Mouse (Mus musculus) natural killer cell, adult 2 months (primary cell): ENCODE measurements around the gene Rad23b.
A peak's percentile ranks its signal among the peaks of the same experiment; 100 is the strongest.
"Not testable (repeated sequence)": the region's sequence is repeated elsewhere in the genome, so short reads cannot be mapped to it uniquely, and the experiment has no call there.

Experiments used
- DNase-seq, 2 experiments: peaks; one replicate each; pipeline ENCODE4 v3.0.0; 2022; ENCODE audit warnings: low spot score in 2 of 2

Rad23b gene

GRCm38 (mm10) chr4:55349452-55350218 lies at the start of gene Rad23b:
Rad23b (plus strand) TSS chr4:55350043.
- DNase-seq = peak; percentile 100

- no peak for DNase-seq
Observed at GRCm38 (mm10) chr4:55304121-55304520, 45.7 kb upstream of the Rad23b start.

- DNase-seq = no peak
Observed at GRCm38 (mm10) chr4:55306636-55307035, 43.2 kb upstream of the Rad23b start.

GRCm38 (mm10) chr4:55316726-55317125 lies 33.1 kb upstream of the Rad23b start:
- DNase-seq = no peak

GRCm38 (mm10) chr4:55318350-55318749 lies 31.5 kb upstream of the Rad23b start:
- not testable (repeated sequence) for DNase-seq

- DNase-seq = no peak
Observed at GRCm38 (mm10) chr4:55325786-55326518, 23.9 kb upstream of the Rad23b start.

- no peak for DNase-seq
Observed at GRCm38 (mm10) chr4:55327508-55327907, 22.3 kb upstream of the Rad23b start.

- no peak for DNase-seq
Observed at GRCm38 (mm10) chr4:55328471-55328870, 21.4 kb upstream of the Rad23b start.

GRCm38 (mm10) chr4:55328928-55329327 lies 20.9 kb upstream of the Rad23b start:
- DNase-seq = not testable (repeated sequence)

- no peak for DNase-seq
Observed at GRCm38 (mm10) chr4:55329621-55330346, 20.1 kb upstream of the Rad23b start.

- DNase-seq = no peak
Observed at GRCm38 (mm10) chr4:55335030-55335770, 14.6 kb upstream of the Rad23b start.

GRCm38 (mm10) chr4:55338905-55339304 lies 10.9 kb upstream of the Rad23b start:
- DNase-seq = no peak

- no peak for DNase-seq
Observed at GRCm38 (mm10) chr4:55339388-55339787, 10.5 kb upstream of the Rad23b start.

GRCm38 (mm10) chr4:55341797-55342196 lies 8.0 kb upstream of the Rad23b start:
- no peak for DNase-seq

GRCm38 (mm10) chr4:55342602-55343001 lies 7.2 kb upstream of the Rad23b start:
- DNase-seq = peak in 1 of 2 experiments; percentile 32

- peak; percentile 16 to 20 for DNase-seq
Observed at GRCm38 (mm10) chr4:55343287-55343686, 6.6 kb upstream of the Rad23b start.

- no peak for DNase-seq
Observed at GRCm38 (mm10) chr4:55348759-55349451, 938 bp upstream of the Rad23b start.

GRCm38 (mm10) chr4:55350219-55350931 lies 532 bp downstream of the Rad23b start:
- peak; percentile 28 to 55 for DNase-seq

GRCm38 (mm10) chr4:55351037-55351436 lies 1.2 kb downstream of the Rad23b start:
- DNase-seq = no peak

GRCm38 (mm10) chr4:55351860-55352259 lies 2.0 kb downstream of the Rad23b start:
- DNase-seq = no peak
